Mouse (Mus musculus): ENCODE results near the gene Grk1. TPM values are rescaled to one million over a fixed set of nuclear protein-coding genes. Genes with fewer than 3 reads are reported as not detected.

Grk1 gene
- total and polyA plus RNA-seq, 2 experiments from 2014 or later, result 0.02 to 0.14 TPM

- DNase-seq, result no peak
- no peak overlapping the region for H3K4me3 ChIP-seq (ENCODE audit: low read depth, low read length)
- no peaks in the 10 kb centered on the region for H3K36me3 ChIP-seq (ENCODE audit: insufficient read depth)
- 85% methylated on average over 17 of the region's 17 CpGs for WGBS
- H3K27me3 ChIP-seq (ENCODE audit: insufficient read depth, low read length), result no peaks in the 10 kb centered on the region
- no peak for ATAC-seq
- no peaks in the 10 kb centered on the region for H3K4me1 ChIP-seq (ENCODE audit: insufficient read depth)
- TF ChIP-seq CTCF (IDR thresholded peaks at IDR 0.05; ENCODE audit: low read depth), result no peak
- H3K9ac ChIP-seq, result no peak overlapping the region
- H3K4me2 ChIP-seq (ENCODE audit: low read depth), result no peak overlapping the region
- H3K27ac ChIP-seq (ENCODE audit: low read depth, low read length), result no peak overlapping the region
- H3K9me3 ChIP-seq (ENCODE audit: low read length), result no peaks in the 10 kb centered on the region
Observed at GRCm38 (mm10) chr8:13461085-13461765, 56.3 kb downstream of the Grk1 start.

DNA sequence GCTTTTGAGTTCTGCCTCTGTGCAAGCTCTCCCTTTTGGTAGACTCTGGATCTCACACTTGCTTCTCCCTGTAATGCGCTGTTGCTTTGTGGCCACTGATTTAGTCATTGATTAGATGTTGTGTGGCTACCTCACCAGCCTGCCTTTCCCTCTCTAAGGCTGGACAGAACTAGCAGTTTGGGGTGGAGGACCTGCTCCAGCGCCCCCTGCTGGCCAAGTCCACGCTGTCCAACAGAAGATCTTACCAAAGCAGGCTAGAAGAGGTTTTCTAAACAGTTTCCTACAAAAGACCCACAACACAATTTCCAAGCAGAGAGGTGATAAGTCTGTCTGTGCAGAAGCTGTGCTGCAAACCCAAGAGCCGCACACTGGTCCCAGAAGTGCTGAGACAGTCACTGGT, 57.0 kb downstream of the Grk1 start:
- no peak overlapping the region for H3K9ac ChIP-seq
- peak; percentile 50; the same call in 1 of the 2 replicates for ATAC-seq
- H3K27ac ChIP-seq (ENCODE audit: low read depth, low read length), result no peak overlapping the region
- peak; percentile 66 for DNase-seq
- 35% methylated on average over 4 of the region's 4 CpGs for WGBS
- no peak overlapping the region for H3K4me2 ChIP-seq (ENCODE audit: low read depth)
- no peaks in the 10 kb centered on the region for H3K27me3 ChIP-seq (ENCODE audit: insufficient read depth, low read length)
- no peaks in the 10 kb centered on the region for H3K9me3 ChIP-seq (ENCODE audit: low read length)
- H3K4me1 ChIP-seq (ENCODE audit: insufficient read depth), result no peaks in the 10 kb centered on the region
- peak; percentile 79 for TF ChIP-seq CTCF (IDR thresholded peaks at IDR 0.05; ENCODE audit: low read depth)
- no peaks in the 10 kb centered on the region for H3K36me3 ChIP-seq (ENCODE audit: insufficient read depth)
- H3K4me3 ChIP-seq (ENCODE audit: low read depth, low read length), result no peak overlapping the region

- ATAC-seq (no peak), DNase-seq (no peak)
- H3K36me3 ChIP-seq (ENCODE audit: insufficient read depth), result no peaks in the 10 kb centered on the region
- H3K4me1 ChIP-seq (ENCODE audit: insufficient read depth), result no peaks in the 10 kb centered on the region
- no peaks in the 10 kb centered on the region for H3K9me3 ChIP-seq (ENCODE audit: low read length)
- no peak overlapping the region for H3K4me3 ChIP-seq (ENCODE audit: low read depth, low read length)
- no peaks in the 10 kb centered on the region for H3K27me3 ChIP-seq (ENCODE audit: insufficient read depth, low read length)
- no peak for TF ChIP-seq CTCF (IDR thresholded peaks at IDR 0.05; ENCODE audit: low read depth)
- H3K4me2 ChIP-seq (ENCODE audit: low read depth), result no peak overlapping the region
- no peak overlapping the region for H3K9ac ChIP-seq
- WGBS, result 67% methylated on average over 10 of the region's 10 CpGs
- H3K27ac ChIP-seq (ENCODE audit: low read depth, low read length), result no peak overlapping the region
Observed at GRCm38 (mm10) chr8:13462392-13462791, 57.5 kb downstream of the Grk1 start.

- Histone ChIP-seq H3K4me3 (ENCODE audit: low read depth, low read length) (no peak overlapping the region), H3K9me3 (ENCODE audit: low read length) (no peaks in the 10 kb centered on the region), H3K36me3 (ENCODE audit: insufficient read depth) (peaks cover 12% of the 10 kb centered on the region; the same call in 1 of the 2 replicates), H3K4me1 (ENCODE audit: insufficient read depth) (no peaks in the 10 kb centered on the region), H3K27ac (ENCODE audit: low read depth, low read length) (no peak overlapping the region), H3K9ac (no peak overlapping the region), H3K4me2 (ENCODE audit: low read depth) (no peak overlapping the region), H3K27me3 (ENCODE audit: insufficient read depth, low read length) (no peaks in the 10 kb centered on the region)
- ATAC-seq, result no peak
- DNase-seq, result no peak
- 67% methylated on average over 7 of the region's 7 CpGs for WGBS
- no peak for TF ChIP-seq CTCF (IDR thresholded peaks at IDR 0.05; ENCODE audit: low read depth)
Observed at GRCm38 (mm10) chr8:13465324-13465723, 60.4 kb downstream of the Grk1 start.

DNA sequence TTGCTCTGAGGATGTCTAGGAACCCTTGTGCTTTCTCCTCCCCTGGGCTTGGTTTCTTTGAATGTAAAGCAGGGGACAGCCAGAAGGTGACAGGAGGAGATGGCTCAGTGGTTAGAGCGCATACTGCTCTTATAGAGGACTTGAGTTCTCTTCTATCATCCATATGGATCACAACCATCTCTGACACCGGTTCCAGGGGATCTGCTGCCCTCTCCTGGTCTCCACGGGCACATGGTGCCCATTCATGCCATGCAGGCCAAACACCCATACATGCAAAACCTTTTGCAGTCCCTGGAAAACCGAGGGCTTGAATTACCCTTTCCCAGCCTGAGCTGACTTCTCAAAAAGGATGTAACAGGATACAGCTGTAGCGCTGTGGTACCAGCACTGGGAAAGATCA, 62.1 kb downstream of the Grk1 start:
- Histone ChIP-seq H3K9me3 (ENCODE audit: low read length) (no peaks in the 10 kb centered on the region), H3K4me3 (ENCODE audit: low read depth, low read length) (no peak overlapping the region), H3K4me1 (ENCODE audit: insufficient read depth) (no peaks in the 10 kb centered on the region), H3K36me3 (ENCODE audit: insufficient read depth) (peaks cover 14% of the 10 kb centered on the region), H3K27ac (ENCODE audit: low read depth, low read length) (no peak overlapping the region), H3K27me3 (ENCODE audit: insufficient read depth, low read length) (no peaks in the 10 kb centered on the region), H3K4me2 (ENCODE audit: low read depth) (no peak overlapping the region), H3K9ac (no peak overlapping the region)
- peak; percentile 63 for TF ChIP-seq CTCF (IDR thresholded peaks at IDR 0.05; ENCODE audit: low read depth)
- DNase-seq (peak; percentile 36), ATAC-seq (0 out of 2 replicates have a peak, but pooled peaks have one; percentile 32)
- 69% methylated on average over 5 of the region's 5 CpGs for WGBS

DNA sequence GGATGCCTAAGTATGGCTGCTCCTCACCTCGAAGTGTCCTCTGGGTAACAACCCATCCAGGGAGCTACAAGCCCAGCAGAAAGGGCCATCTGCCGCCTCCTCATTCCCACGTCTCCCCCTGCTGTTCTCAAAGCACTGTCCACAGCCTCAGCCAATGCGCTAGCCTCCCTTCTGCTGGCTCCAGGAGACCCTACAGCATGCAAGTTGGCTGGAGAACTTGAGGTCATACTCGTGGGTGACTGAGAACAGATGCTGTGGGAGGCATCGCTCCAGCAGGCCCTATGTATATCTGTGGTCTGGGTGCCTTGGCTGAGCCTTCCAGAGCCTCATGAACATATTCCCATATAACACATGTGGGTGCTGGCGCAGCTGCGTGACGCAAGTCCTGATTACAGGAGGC, 63.9 kb downstream of the Grk1 start:
- H3K27me3 ChIP-seq (ENCODE audit: insufficient read depth, low read length), result no peaks in the 10 kb centered on the region
- H3K27ac ChIP-seq (ENCODE audit: low read depth, low read length), result no peak overlapping the region
- no peak for DNase-seq
- H3K4me2 ChIP-seq (ENCODE audit: low read depth), result no peak overlapping the region
- H3K9ac ChIP-seq, result no peak overlapping the region
- H3K9me3 ChIP-seq (ENCODE audit: low read length), result no peaks in the 10 kb centered on the region
- H3K4me3 ChIP-seq (ENCODE audit: low read depth, low read length), result no peak overlapping the region
- no peak for ATAC-seq
- no peaks in the 10 kb centered on the region for H3K4me1 ChIP-seq (ENCODE audit: insufficient read depth)
- H3K36me3 ChIP-seq (ENCODE audit: insufficient read depth), result peaks cover 14% of the 10 kb centered on the region
- TF ChIP-seq CTCF (IDR thresholded peaks at IDR 0.05; ENCODE audit: low read depth), result no peak
- 79% methylated on average over 9 of the region's 9 CpGs for WGBS

DNA sequence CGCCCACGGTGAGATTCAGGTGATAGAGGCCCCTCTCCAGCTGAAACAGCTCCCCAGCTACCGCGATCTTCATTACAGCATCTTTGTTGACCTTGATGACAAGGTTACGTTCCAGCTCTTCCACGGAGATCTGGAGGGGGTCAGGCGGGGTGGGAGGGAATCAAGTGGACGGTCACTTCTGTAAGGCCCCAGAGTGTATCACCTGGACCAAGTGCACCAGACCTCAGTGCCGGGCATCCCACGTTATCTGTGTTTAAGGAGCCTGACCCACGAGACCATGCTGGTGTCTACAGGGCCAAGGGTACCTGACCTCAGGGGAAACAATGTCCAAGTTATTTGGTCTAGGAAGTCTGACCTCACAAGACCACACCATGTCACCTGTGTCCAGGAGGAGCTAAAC, 66.6 kb downstream of the Grk1 start:
- H3K4me3 ChIP-seq (ENCODE audit: low read depth, low read length), result no peak overlapping the region
- H3K27ac ChIP-seq (ENCODE audit: low read depth, low read length), result no peak overlapping the region
- no peak overlapping the region for H3K9ac ChIP-seq
- 91% methylated on average over 11 of the region's 11 CpGs for WGBS
- no peak overlapping the region for H3K4me2 ChIP-seq (ENCODE audit: low read depth)
- H3K4me1 ChIP-seq (ENCODE audit: insufficient read depth), result no peaks in the 10 kb centered on the region
- TF ChIP-seq CTCF (IDR thresholded peaks at IDR 0.05; ENCODE audit: low read depth), result no peak
- no peaks in the 10 kb centered on the region for H3K9me3 ChIP-seq (ENCODE audit: low read length)
- H3K27me3 ChIP-seq (ENCODE audit: insufficient read depth, low read length), result no peaks in the 10 kb centered on the region
- peaks cover 14% of the 10 kb centered on the region for H3K36me3 ChIP-seq (ENCODE audit: insufficient read depth)
- DNase-seq (no peak), ATAC-seq (no peak)

Other genes with a start within 250 kb of the Grk1 start
- 270 and 295 TPM in 2 replicates for gene Lamp1, start 245.9 kb upstream of the Grk1 start, total RNA-seq (2014; rRNA removed)
- 356 and 373 TPM in 2 replicates for gene Lamp1, start 245.9 kb upstream of the Grk1 start, polyA plus RNA-seq (2015; fragmentation: Nextera tagmentation; extraction: Ambion mirVana)
- gene Grtp1, start 204.5 kb upstream of the Grk1 start, total RNA-seq (2014; rRNA removed), result 10.8 and 13.2 TPM in 2 replicates
- 17.2 and 22.7 TPM in 2 replicates for gene Grtp1, start 204.5 kb upstream of the Grk1 start, polyA plus RNA-seq (2015; fragmentation: Nextera tagmentation; extraction: Ambion mirVana)
- 0.67 and 1.2 TPM in 2 replicates for gene Adprhl1, start 150.9 kb upstream of the Grk1 start, total RNA-seq (2014; rRNA removed)
- not detected in 2 replicates for gene Adprhl1, start 150.9 kb upstream of the Grk1 start, polyA plus RNA-seq (2015; fragmentation: Nextera tagmentation; extraction: Ambion mirVana)
- 33.7 and 34.3 TPM in 2 replicates for gene Dcun1d2, start 117.0 kb upstream of the Grk1 start, total RNA-seq (2014; rRNA removed)
- 24.2 and 27.2 TPM in 2 replicates for gene Dcun1d2, start 117.0 kb upstream of the Grk1 start, polyA plus RNA-seq (2015; fragmentation: Nextera tagmentation; extraction: Ambion mirVana)
- 21.1 and 24.9 TPM in 2 replicates for gene Tmco3, start 116.9 kb upstream of the Grk1 start, total RNA-seq (2014; rRNA removed)
- gene Tmco3, start 116.9 kb upstream of the Grk1 start, polyA plus RNA-seq (2015; fragmentation: Nextera tagmentation; extraction: Ambion mirVana), result 13.9 and 25.9 TPM in 2 replicates
- 80.4 and 81.5 TPM in 2 replicates for gene Tfdp1, start 66.3 kb upstream of the Grk1 start, total RNA-seq (2014; rRNA removed)
- 80.8 and 96.8 TPM in 2 replicates for gene Tfdp1, start 66.3 kb upstream of the Grk1 start, polyA plus RNA-seq (2015; fragmentation: Nextera tagmentation; extraction: Ambion mirVana)
- not detected in 2 replicates for gene Atp4b, start 8.3 kb upstream of the Grk1 start, total RNA-seq (2014; rRNA removed)
- not detected in 2 replicates for gene Atp4b, start 8.3 kb upstream of the Grk1 start, polyA plus RNA-seq (2015; fragmentation: Nextera tagmentation; extraction: Ambion mirVana)
- gene Tmem255b, start 30.1 kb downstream of the Grk1 start, total RNA-seq (2014; rRNA removed), result 1.0 and 1.2 TPM in 2 replicates
- gene Tmem255b, start 30.1 kb downstream of the Grk1 start, polyA plus RNA-seq (2015; fragmentation: Nextera tagmentation; extraction: Ambion mirVana), result 1.3 and 1.6 TPM in 2 replicates
- 64.2 and 65.7 TPM in 2 replicates for gene Gas6, start 89.4 kb downstream of the Grk1 start, total RNA-seq (2014; rRNA removed)
- 48.7 and 57.0 TPM in 2 replicates for gene Gas6, start 89.4 kb downstream of the Grk1 start, polyA plus RNA-seq (2015; fragmentation: Nextera tagmentation; extraction: Ambion mirVana)
- 0.14 and 0.31 TPM in 2 replicates for gene 1700029H14Rik, start 157.4 kb downstream of the Grk1 start, total RNA-seq (2014; rRNA removed)
- gene 1700029H14Rik, start 157.4 kb downstream of the Grk1 start, polyA plus RNA-seq (2015; fragmentation: Nextera tagmentation; extraction: Ambion mirVana), result not detected in 2 replicates